Mouse (Mus musculus): ENCODE measurements at regions not wholly inside any gene's neighbourhood (a gene's known extent, or its start where the extent isn't known, plus 50 kb on each side); places are given as distances from the start of the nearest gene placed in this dataset.

GRCm38 (mm10) chr4:152833411-152834310 lies 356.0 kb upstream of the Kcnab2 start:
- no peak for DNase-seq

- DNase-seq, result peak; percentile 2 to 6
Measured at GRCm38 (mm10) chr4:152832757-152833363, 355.2 kb upstream of the Kcnab2 start.

- DNase-seq, result no peak
Measured at GRCm38 (mm10) chr4:152825185-152825584, 347.5 kb upstream of the Kcnab2 start.

DNA sequence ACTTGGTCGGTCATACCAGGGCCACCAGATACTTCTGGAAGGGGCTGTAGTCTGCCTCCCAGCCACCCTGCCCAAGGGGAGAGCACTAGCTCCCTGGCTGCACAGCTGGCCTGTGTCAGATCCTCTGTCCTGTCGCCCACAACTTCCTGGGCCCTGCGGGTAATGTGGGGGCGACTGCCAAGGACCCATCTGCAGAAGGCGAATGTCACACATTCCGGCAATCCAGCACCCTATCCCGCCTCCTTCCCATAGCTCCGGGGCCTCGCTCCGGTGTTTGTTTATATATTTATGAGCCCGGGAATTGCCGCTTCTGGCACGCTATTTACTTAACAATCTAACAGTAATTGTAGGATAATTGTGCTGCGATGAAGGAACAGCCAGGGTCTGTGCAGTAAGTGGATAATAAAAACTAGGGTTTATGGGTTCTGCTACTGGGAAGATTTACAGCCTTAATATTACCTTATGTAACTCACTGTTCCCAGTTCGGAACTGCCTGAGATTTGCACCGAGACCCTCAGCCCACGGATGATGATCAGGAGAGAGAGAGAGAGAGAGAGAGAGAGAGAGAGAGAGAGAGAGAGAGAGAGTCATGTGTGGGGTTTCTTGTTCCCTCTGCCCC lies 338.6 kb upstream of the Kcnab2 start:
- DNase-seq, result peak; percentile 4 to 10

DNA sequence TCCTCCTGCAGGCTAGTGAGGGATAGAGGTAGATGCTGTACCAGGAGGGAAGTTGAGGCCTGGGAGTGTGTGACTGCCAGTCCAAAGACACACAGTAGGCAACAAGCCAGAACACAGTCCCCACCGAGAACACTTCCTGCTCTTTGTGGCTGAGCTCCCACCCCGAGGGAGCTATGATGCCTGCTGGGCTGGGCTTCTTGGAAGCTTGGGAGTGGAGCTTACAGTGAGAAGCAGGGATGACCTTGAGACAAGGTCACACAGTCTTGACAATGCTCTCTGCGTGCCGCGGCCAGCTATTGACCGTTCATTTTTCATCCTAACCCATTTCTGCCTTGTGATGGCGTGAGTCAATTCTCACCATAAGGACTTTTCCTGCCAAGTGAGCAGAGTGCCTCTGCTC lies 328.9 kb upstream of the Kcnab2 start:
- no peak for DNase-seq

DNA sequence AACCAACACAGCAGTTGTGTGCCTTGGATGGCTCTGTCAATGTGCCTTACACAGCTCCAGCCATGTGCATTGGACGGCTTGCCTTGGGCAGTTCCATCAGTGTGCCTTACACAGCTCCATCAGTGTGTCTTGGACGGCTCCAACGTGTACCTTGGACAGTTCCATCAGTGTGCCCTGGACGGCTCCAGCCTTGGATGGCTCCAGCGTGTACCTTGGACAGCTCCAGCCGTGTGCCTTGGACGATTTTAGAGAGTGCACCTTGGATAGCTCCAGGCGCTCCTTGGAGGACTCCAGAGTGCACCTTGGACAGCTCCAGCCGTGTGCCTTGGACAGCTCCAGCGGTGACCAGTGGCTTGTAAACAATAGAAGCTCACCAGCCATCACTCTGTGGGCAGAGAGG lies 321.7 kb upstream of the Kcnab2 start:
- peak; percentile 60 to 79 for DNase-seq

DNA sequence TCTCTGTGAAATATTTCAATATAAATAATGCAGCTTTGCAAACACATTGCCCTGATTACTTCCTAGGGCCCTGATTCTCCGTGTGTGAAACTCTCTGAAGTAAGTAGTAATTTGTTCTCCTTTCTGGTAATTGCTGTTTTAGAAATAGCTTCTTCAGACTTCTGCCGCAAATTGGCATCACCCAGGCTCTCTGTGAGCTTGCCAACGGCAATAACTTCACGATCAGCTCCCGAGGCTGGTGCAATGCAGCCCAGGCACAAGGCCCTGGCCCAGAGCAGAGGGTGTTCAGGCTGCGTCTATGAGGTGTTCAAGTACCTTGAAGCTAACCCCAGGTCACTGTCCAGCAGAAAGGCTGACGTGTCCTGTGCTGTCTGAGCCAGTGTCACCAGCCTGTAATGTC lies 310.8 kb upstream of the Kcnab2 start:
- DNase-seq, result no peak

- no peak for DNase-seq
Measured at GRCm38 (mm10) chr4:152784972-152785371, 307.3 kb upstream of the Kcnab2 start.

DNA sequence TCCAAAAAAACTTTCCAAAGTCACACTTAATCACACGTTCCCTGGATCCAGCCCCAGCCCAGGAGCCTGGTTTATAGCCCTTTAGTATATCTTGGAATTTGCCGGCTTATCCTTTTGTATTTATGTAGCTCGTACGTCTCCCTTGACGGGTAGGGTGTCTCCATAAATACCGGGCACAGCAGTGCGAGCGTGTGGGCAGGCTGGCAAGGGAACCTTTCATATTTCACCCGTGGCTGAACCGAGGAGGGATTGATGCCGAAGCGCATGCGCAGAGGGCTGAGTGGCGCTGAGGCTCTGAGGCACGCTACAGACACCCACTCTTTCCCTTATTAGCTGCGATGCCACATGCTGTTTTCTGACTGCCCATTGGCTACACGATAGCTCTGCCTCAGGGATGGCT lies 301.9 kb upstream of the Kcnab2 start:
- no peak for DNase-seq

DNA sequence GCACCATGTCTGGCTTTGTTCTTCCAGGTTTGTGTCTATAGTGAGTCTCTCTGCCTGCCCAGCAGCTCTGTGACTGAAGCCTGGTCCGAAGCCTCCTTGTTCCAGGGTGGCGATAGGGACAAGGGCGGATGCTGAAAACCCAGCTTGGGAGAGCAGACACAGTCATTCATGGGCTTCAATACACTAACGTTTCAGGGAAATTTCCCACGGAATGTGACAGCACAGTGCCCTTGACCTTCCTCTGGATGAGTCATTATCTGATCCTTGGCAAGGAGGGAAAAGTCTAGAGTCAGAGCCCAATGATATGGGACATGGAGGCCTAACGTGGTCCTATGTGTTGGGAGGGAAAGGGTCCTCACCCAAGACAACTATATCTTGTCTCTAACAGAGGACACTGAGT lies 298.1 kb upstream of the Kcnab2 start:
- no peak for DNase-seq

DNA sequence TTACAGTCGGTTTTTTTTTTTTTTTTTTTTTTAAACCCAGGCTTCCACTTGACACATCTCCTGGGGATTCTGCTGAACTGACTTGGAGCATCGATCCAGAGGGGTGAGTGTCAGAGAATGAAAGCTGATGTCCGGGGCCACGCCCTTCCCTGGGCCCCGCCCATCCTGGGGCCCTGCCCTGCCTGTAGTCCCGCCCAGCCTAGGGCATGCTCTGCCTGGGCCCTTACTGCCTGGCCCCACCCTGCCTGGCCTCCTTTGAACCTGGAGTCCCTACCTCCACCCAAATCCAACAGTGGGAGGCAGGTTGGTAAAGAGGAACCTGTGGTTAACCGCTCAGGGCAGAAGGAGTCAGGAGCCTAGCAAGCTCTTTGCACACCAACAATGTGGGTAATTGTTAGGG lies 293.7 kb upstream of the Kcnab2 start:
- DNase-seq, result no peak

DNA sequence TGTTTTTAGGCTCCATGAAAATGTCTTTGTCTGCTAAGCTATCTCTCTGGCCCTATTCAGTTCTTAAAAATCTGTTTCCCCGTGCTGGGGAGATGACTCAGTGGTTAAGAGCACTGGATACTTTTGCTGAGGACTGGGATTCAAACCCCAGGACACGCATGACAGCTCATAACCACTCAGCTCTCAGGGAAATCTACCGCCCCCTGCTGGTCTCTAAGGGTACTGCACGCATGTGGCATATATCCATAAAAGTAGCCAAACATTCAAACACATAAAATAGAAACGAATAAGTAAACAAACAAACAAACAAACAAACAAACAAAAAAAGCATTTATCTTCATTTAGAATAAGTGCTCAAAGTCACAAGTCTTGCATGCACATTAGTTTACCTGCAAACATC lies 289.7 kb upstream of the Kcnab2 start:
- no peak for DNase-seq

DNA sequence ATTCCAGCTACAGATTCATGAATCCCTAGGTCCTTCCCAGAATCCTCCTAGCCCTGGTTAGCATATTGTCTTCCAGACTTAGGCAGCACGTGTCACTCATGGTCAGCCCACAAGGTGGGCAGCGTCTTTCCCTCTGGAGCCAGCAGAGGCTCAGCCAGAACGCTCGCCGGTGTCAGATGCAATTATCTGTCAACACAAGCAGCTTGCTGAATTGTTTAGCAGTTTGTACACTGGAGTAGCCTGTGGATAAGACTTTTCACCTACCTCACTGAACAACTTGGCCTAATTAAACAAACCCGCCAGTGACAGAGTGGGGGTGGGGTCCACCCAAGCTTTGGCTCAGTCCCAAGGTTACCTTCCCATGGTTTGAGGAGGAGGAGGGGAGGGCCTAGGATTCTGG lies 285.4 kb upstream of the Kcnab2 start:
- DNase-seq, result no peak

GRCm38 (mm10) chr4:152762576-152762975 lies 284.9 kb upstream of the Kcnab2 start:
- DNase-seq, result no peak

GRCm38 (mm10) chr4:152757191-152757590 lies 279.5 kb upstream of the Kcnab2 start:
- no peak for DNase-seq

DNA sequence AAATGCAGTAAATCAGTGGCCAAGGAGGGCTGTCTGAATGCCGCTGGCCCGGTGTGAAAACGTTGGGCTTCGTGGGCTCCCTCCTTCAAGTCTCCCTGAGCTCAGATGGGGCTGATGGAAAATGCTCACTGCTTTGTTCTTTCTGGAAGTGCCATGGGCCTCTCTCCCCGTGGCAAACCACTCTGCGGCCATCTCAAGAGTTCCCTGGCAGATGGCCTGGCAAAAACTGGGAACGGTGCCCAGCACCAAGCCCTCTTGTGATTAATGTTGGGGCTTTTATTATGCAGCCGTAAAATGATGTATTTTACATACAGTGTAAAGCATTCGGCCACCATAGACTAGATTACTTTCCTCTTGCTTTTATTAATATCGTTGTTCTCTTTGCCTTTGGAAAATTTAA lies 278.9 kb upstream of the Kcnab2 start:
- DNase-seq, result peak in 1 of 2 experiments; percentile 22

- DNase-seq, result no peak
Measured at GRCm38 (mm10) chr4:152755756-152756155, 278.1 kb upstream of the Kcnab2 start.

- DNase-seq, result no peak
Measured at GRCm38 (mm10) chr4:152744366-152744765, 266.7 kb upstream of the Kcnab2 start.

DNA sequence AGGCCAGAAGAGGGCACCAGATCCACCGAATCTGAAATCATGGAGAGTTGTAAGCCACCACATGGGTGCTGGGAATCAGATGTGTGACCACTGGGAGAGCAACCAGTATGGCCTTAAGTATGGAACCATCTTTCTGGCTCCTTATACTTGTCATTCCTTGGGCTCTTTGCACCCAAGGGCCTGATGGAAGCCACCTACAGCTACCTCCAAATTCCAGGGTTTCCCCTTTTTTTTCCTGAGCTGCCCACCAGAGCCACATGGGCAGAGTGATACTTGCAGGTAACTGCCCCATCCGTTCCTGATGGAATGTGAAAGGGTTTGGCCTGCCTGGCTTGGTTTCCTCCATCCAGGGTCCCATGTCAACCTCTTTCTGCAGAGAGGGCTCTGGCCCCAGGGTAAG lies 255.3 kb upstream of the Kcnab2 start:
- DNase-seq, result no peak

DNA sequence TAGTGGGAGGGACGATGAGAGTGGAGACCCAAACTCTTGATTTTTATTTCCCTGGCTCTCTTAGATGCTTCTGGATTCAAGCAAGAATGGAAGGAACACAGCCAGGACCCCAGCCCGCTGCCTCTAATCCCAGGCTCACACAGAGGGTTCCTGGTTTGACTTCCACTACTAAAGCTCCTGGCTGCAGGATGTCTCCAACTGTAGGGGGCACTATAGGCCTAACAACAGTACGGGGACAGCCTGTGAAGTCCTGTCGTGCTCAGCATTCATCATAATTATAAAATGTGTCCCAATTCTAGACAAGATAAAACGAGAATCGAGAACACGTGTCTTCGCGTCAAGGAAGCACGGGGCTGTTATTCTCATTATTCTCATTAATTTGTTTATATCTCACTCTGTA lies 254.3 kb upstream of the Kcnab2 start:
- DNase-seq, result peak in 1 of 2 experiments; percentile 29

DNA sequence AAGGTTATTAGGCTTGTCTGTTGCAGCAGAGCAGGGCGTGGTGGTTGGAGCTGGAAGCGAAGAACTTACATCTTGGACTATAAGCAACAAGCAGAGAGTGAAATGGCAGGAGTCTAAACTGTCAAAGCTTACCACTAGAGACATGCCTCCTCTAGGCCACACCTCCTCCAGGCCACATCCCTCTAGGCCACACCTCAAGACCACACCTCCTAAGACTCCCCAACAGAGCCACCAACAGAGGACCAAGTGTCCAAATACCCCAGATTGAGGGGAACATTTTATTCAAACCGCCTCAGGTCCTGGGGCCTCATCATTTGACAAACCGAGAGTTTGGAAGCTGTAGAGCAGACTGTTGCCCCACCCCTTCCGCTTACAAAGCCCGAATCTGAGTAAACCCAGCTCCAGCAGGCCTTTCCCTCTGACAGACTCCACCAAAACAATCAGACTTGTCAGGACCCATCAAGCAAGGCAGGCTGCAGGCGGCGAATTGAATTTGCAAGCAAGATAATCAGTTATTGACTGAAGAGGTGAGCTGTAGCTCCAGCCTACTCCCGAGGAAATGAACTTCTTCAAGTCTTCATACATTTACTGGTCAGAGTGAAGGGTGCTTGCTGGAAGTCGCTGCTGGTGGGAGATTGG lies 253.5 kb upstream of the Kcnab2 start:
- no peak for DNase-seq

GRCm38 (mm10) chr4:152729421-152729820 lies 251.8 kb upstream of the Kcnab2 start:
- no peak for DNase-seq

DNA sequence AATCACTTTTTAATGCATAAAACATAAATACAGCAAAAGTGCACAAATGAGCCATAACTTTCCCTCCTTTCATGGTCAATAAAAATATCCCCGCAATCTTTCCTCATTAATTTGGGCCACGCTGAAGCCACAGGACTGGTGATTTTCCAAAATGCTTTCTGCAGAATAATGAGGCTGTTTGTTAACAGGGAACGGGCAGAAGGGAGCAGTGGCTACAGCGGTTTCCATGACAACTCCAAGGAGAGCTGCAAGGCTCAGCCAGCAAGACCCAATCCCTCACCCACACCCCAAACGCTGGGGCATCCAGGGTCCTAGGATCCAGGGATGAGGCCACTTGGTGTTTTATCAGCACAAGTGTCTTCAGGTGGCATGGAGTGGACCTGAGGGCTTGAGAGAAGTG lies 248.2 kb upstream of the Kcnab2 start:
- no peak for DNase-seq
